Mouse (Mus musculus): ENCODE data around the gene Kank4. TPM values are rescaled to one million over a fixed set of nuclear protein-coding genes. Genes with fewer than 3 reads are reported as not detected.

The Kank4 gene
- polyA plus RNA-seq, 1 experiment from 2014 or later = 3.0 TPM

DNA sequence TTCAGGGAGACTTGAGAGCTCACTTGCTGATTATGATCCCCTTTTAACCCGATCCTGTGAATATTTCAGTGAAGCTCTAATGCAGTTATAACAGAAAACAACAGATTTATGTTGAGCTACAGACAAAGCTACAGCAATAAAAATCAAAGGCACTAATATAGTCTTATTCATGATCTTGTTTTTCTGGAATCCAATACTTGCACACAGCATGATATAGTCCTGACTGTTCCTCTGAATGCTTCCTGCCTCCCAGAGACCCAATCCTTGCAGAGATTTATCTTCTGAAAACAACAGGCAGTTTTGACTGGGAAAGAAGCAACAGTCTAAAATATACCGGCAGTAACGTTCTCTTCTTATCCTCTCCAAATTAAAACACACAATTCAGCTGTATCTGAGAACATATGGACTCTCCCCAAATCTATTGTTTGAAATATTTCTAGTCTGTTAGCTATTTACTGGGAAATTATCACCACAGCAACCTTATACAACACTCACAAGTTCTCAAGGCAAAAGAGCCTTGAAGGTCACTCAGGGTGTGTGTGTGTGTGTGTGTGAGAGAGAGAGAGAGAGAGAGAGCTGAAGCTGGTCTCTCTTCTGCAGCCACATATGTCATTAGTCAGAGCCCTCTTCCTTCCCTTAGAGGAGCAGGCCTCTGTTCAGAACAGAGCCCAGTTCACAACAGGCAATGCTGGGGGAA is 74.0 kb downstream of the Kank4 start:
- no peak for DNase-seq (ENCODE audit: low spot score)
- no peak overlapping the region for H3K4me3 ChIP-seq (ENCODE audit: low read depth, low read length)
- no peak overlapping the region for H3K4me2 ChIP-seq (ENCODE audit: low read depth, severe bottlenecking)
- no peaks in the 10 kb centered on the region for H3K36me3 ChIP-seq (ENCODE audit: control insufficient read depth, insufficient read depth, low read length)
- no peak overlapping the region for H3K27ac ChIP-seq (replicated peaks; ENCODE audit: low read depth, low read length)
- 76% methylated on average over 3 of the region's 3 CpGs for WGBS
- H3K27me3 ChIP-seq (ENCODE audit: control insufficient read depth, insufficient read depth, low read length) = no peaks in the 10 kb centered on the region
- ATAC-seq (ENCODE audit: insufficient number of reproducible peaks, low FRiP score, low TSS enrichment, low read depth) = no peak
- no peak overlapping the region for H3K9ac ChIP-seq (ENCODE audit: low read length)
- no peaks in the 10 kb centered on the region for H3K4me1 ChIP-seq (ENCODE audit: control insufficient read depth, insufficient read depth, low read length)
- no peaks in the 10 kb centered on the region for H3K9me3 ChIP-seq (ENCODE audit: control insufficient read depth, low read length)

DNA sequence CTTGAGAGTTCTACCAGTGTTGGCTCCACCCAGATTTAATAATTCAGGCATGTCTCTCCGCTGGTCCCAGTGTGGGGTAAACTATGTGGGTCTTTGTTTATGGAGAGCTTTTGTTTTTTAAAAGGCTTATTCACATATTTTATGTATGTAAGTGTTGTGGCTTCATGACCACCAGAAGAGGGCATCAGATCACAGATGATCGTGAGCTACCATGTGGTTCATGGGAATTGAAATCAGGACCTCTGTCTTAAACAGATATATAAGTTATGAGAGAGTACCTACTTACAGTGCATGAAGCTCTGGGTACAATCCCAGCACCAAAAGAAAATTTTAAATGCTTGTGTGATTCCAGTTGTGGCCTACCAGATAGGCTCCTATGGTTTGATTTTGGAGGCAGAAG is 77.6 kb downstream of the Kank4 start:
- ATAC-seq (ENCODE audit: insufficient number of reproducible peaks, low FRiP score, low TSS enrichment, low read depth) = no peak
- DNase-seq (ENCODE audit: low spot score) = peak; percentile 42
- no peaks in the 10 kb centered on the region for H3K36me3 ChIP-seq (ENCODE audit: control insufficient read depth, insufficient read depth, low read length)
- no peak overlapping the region for H3K27ac ChIP-seq (replicated peaks; ENCODE audit: low read depth, low read length)
- WGBS = 52% methylated on average over 2 of the region's 2 CpGs
- H3K9ac ChIP-seq (ENCODE audit: low read length) = no peak overlapping the region
- no peak overlapping the region for H3K4me3 ChIP-seq (ENCODE audit: low read depth, low read length)
- no peak overlapping the region for H3K4me2 ChIP-seq (ENCODE audit: low read depth, severe bottlenecking)
- H3K9me3 ChIP-seq (ENCODE audit: control insufficient read depth, low read length) = no peaks in the 10 kb centered on the region
- no peaks in the 10 kb centered on the region for H3K4me1 ChIP-seq (ENCODE audit: control insufficient read depth, insufficient read depth, low read length)
- H3K27me3 ChIP-seq (ENCODE audit: control insufficient read depth, insufficient read depth, low read length) = no peaks in the 10 kb centered on the region

DNA sequence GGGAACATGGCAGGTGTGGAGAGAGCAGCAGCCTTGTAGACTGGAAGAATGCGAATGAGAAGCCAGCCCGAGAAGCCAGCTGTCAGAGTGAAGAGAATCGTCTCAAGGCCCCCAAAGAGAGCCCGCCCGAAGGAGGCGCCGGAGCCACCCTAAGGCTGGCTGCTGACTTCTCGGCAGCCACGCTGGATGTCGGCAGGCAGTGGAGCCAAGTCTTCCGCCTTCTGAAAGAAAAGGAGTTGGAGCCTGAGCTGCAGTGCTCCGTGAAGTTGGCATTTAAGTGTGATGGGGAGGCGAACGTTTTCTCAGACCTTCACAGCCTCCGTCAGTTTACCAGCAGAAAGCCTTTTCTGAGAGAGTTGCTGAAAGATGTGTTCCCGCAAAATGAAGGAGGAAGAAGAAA is 83.7 kb downstream of the Kank4 start:
- ATAC-seq (ENCODE audit: insufficient number of reproducible peaks, low FRiP score, low TSS enrichment, low read depth) (no peak), DNase-seq (ENCODE audit: low spot score) (no peak)
- Histone ChIP-seq H3K4me2 (ENCODE audit: low read depth, severe bottlenecking) (no peak overlapping the region), H3K27me3 (ENCODE audit: control insufficient read depth, insufficient read depth, low read length) (peaks cover 2% of the 10 kb centered on the region; the same call in 1 of the 2 replicates), H3K9me3 (ENCODE audit: control insufficient read depth, low read length) (no peaks in the 10 kb centered on the region), H3K4me3 (ENCODE audit: low read depth, low read length) (no peak overlapping the region), H3K36me3 (ENCODE audit: control insufficient read depth, insufficient read depth, low read length) (no peaks in the 10 kb centered on the region), H3K4me1 (ENCODE audit: control insufficient read depth, insufficient read depth, low read length) (no peaks in the 10 kb centered on the region), H3K9ac (ENCODE audit: low read length) (no peak overlapping the region), H3K27ac (replicated peaks; ENCODE audit: low read depth, low read length) (no peak overlapping the region)
- 95% methylated on average over 16 of the region's 16 CpGs for WGBS

DNA sequence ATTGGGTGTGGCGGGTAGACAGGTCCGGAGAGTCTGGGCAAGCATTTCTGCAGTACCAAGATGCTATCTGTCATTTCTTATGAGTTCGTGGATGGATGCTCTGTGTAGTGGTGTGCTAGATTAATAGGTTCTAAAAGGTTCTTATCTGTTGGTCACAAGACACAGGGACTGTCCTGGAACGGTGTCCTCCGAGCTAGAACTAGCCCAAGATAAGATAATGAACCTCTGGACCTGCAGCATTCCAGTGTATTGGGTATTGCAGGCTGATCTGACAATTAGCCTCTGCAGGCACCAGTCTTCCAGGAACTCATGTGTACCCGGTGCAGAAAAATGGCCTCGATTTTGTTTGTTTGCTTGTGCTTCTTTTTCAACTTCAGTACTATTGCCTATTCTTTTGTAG is 88.6 kb downstream of the Kank4 start:
- no peak overlapping the region for H3K27ac ChIP-seq (replicated peaks; ENCODE audit: low read depth, low read length)
- DNase-seq (ENCODE audit: low spot score) = no peak
- H3K4me1 ChIP-seq (ENCODE audit: control insufficient read depth, insufficient read depth, low read length) = peaks cover 3% of the 10 kb centered on the region; the same call in 1 of the 2 replicates
- no peak overlapping the region for H3K4me3 ChIP-seq (ENCODE audit: low read depth, low read length)
- H3K9ac ChIP-seq (ENCODE audit: low read length) = no peak overlapping the region
- H3K36me3 ChIP-seq (ENCODE audit: control insufficient read depth, insufficient read depth, low read length) = no peaks in the 10 kb centered on the region
- H3K27me3 ChIP-seq (ENCODE audit: control insufficient read depth, insufficient read depth, low read length) = peaks cover 22% of the 10 kb centered on the region
- ATAC-seq (ENCODE audit: insufficient number of reproducible peaks, low FRiP score, low TSS enrichment, low read depth) = no peak
- H3K9me3 ChIP-seq (ENCODE audit: control insufficient read depth, low read length) = no peaks in the 10 kb centered on the region
- no peak overlapping the region for H3K4me2 ChIP-seq (ENCODE audit: low read depth, severe bottlenecking)
- WGBS = 59% methylated on average over 7 of the region's 7 CpGs

DNA sequence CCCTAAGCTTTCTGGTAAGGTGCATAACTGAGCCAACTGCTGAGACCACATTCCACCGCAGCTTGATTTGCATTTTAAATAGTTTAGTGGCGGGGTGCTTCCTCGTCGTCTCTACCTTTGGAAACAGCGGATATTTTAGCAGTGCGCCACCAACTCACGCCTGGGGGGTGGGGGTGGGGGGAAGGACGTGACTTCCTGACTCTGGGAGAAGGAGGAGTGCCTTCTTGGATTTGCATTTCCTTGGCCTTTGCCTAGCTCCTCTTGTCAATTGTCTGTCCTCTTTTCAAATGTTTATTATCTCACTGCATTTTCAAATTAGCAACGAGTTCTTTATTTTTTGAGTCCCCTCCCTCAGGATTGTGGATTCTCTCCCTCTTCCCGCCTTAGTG is 89.4 kb downstream of the Kank4 start:
- Histone ChIP-seq H3K27ac (replicated peaks; ENCODE audit: low read depth, low read length) (no peak overlapping the region), H3K4me1 (ENCODE audit: control insufficient read depth, insufficient read depth, low read length) (peaks cover 3% of the 10 kb centered on the region; the same call in 1 of the 2 replicates), H3K27me3 (ENCODE audit: control insufficient read depth, insufficient read depth, low read length) (peaks cover 22% of the 10 kb centered on the region), H3K4me2 (ENCODE audit: low read depth, severe bottlenecking) (peak overlapping the region; percentile 85), H3K9ac (ENCODE audit: low read length) (no peak overlapping the region), H3K4me3 (ENCODE audit: low read depth, low read length) (no peak overlapping the region), H3K36me3 (ENCODE audit: control insufficient read depth, insufficient read depth, low read length) (no peaks in the 10 kb centered on the region), H3K9me3 (ENCODE audit: control insufficient read depth, low read length) (no peaks in the 10 kb centered on the region)
- 1% methylated on average over 10 of the region's 10 CpGs for WGBS
- no peak for ATAC-seq (ENCODE audit: insufficient number of reproducible peaks, low FRiP score, low TSS enrichment, low read depth)
- DNase-seq (ENCODE audit: low spot score) = no peak

DNA sequence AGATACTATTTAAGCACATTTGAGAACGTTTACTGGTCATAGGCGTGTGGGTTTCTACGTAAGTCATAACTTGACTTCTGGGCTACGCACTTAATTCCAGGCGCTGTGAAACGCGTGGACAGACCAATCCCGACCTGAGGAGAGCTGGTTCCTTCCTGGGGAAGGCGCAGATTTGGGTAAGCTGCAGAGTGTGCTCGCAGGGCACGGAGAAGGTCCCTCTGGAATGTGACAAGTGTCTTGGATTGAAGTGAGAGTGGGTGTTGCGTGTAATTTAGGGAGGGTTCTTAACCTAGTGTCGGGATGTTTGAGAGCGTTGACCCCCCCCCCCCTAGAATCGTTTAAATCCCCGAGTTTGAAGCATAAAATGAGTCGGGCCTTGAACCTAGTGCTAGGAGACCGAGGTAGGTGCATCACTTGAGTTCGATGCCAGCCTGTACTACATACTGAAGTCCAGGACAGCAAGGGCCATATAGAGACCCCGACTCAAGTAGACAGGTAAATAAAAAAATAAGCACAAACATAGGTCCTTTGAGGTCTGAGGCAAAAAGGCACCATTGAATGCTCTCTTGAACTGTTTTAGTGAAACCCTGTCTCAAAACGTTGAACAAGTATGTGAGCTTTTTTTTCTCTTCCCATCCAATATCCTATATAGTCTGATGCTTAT is 89.9 kb downstream of the Kank4 start:
- Histone ChIP-seq H3K4me3 (ENCODE audit: low read depth, low read length) (peak overlapping the region; percentile 25), H3K27ac (replicated peaks; ENCODE audit: low read depth, low read length) (no peak overlapping the region), H3K4me1 (ENCODE audit: control insufficient read depth, insufficient read depth, low read length) (peaks cover 3% of the 10 kb centered on the region; the same call in 1 of the 2 replicates), H3K4me2 (ENCODE audit: low read depth, severe bottlenecking) (peak overlapping the region; percentile 85), H3K9me3 (ENCODE audit: control insufficient read depth, low read length) (no peaks in the 10 kb centered on the region), H3K36me3 (ENCODE audit: control insufficient read depth, insufficient read depth, low read length) (no peaks in the 10 kb centered on the region), H3K9ac (ENCODE audit: low read length) (no peak overlapping the region), H3K27me3 (ENCODE audit: control insufficient read depth, insufficient read depth, low read length) (peaks cover 22% of the 10 kb centered on the region)
- WGBS = 3% methylated on average over 21 of the region's 21 CpGs
- ATAC-seq (ENCODE audit: insufficient number of reproducible peaks, low FRiP score, low TSS enrichment, low read depth) (no peak), DNase-seq (ENCODE audit: low spot score) (peak; percentile 49)

DNA sequence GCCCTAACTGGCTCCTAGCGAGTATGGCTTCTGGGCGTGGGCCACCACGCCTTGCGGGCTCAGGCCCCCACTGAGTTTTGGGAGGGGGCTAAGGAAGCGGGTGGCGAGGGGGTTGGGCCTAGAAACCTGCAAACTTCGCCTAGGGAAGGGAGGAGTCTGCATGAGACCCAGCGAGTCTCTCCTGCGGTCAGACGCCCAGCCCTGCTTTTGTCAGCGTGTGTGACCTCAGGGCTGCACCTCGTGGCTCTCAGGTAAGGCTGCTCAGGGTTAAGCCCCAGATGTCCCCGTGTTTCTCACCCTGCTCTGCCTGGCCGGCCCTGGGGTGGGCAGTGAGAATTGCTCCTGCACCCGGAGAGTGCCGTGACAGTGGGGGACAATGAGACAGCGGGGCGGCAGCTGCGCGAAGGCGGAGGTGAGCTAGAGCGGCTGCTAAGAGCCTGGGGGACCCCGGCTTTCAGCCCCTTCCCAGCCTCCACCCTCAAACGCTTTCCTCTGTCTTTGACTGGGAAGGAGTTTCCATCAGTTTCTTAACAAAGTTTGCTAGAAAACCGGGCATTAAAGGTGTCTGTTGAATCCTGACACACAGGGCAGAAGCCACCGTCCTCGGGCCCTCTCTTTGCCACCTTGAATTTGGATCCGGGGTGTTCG is 90.6 kb downstream of the Kank4 start, which contains the start of gene L1td1:
TSS of gene L1td1 (plus strand) at position 145 of the 648 bp plus-strand sequence.
- Histone ChIP-seq H3K4me1 (ENCODE audit: control insufficient read depth, insufficient read depth, low read length) (peaks cover 3% of the 10 kb centered on the region; the same call in 1 of the 2 replicates), H3K27ac (replicated peaks; ENCODE audit: low read depth, low read length) (no peak within 1 kb of the TSS), H3K36me3 (ENCODE audit: control insufficient read depth, insufficient read depth, low read length) (no peaks in the 10 kb centered on the region), H3K4me2 (ENCODE audit: low read depth, severe bottlenecking) (peak within 1 kb of the TSS; percentile 85), H3K27me3 (ENCODE audit: control insufficient read depth, insufficient read depth, low read length) (peaks cover 22% of the 10 kb centered on the region), H3K9me3 (ENCODE audit: control insufficient read depth, low read length) (no peaks in the 10 kb centered on the region), H3K4me3 (ENCODE audit: low read depth, low read length) (peak within 1 kb of the TSS; percentile 25), H3K9ac (ENCODE audit: low read length) (peak within 1 kb of the TSS; percentile 31; the same call in 1 of the 2 replicates)
- ATAC-seq (ENCODE audit: insufficient number of reproducible peaks, low FRiP score, low TSS enrichment, low read depth) (peak; percentile 40; the same call in 1 of the 2 replicates), DNase-seq (ENCODE audit: low spot score) (peak; percentile 53)
- WGBS = 3% methylated on average over 29 of the region's 29 CpGs

DNA sequence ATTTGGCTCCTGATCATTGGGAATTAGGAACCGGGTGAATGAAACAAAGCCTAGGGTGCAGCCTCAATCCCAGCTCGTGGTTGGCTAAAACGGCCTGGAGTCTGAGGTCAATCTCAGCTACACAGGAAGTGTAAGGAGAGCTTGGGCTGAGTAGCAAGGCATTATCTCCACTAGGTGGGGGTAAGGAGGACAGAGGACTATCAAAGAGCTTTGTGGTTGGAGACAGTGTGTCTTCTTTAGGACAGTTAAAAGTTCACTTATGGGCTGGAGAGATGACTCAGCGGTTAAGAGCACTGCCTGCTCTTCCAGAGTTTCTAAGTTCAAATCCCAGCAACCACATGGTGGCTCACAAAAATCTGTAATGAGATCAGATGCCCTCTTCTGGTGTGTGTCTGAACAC is 91.9 kb downstream of the Kank4 start:
- DNase-seq (ENCODE audit: low spot score) (no peak), ATAC-seq (ENCODE audit: insufficient number of reproducible peaks, low FRiP score, low TSS enrichment, low read depth) (no peak)
- H3K4me1 ChIP-seq (ENCODE audit: control insufficient read depth, insufficient read depth, low read length) = peaks cover 3% of the 10 kb centered on the region; the same call in 1 of the 2 replicates
- no peak overlapping the region for H3K4me3 ChIP-seq (ENCODE audit: low read depth, low read length)
- H3K27ac ChIP-seq (replicated peaks; ENCODE audit: low read depth, low read length) = no peak overlapping the region
- H3K36me3 ChIP-seq (ENCODE audit: control insufficient read depth, insufficient read depth, low read length) = no peaks in the 10 kb centered on the region
- H3K9me3 ChIP-seq (ENCODE audit: control insufficient read depth, low read length) = no peaks in the 10 kb centered on the region
- H3K9ac ChIP-seq (ENCODE audit: low read length) = no peak overlapping the region
- no peak overlapping the region for H3K4me2 ChIP-seq (ENCODE audit: low read depth, severe bottlenecking)
- peaks cover 22% of the 10 kb centered on the region for H3K27me3 ChIP-seq (ENCODE audit: control insufficient read depth, insufficient read depth, low read length)
- 39% methylated on average over 4 of the region's 4 CpGs for WGBS
